Mouse (Mus musculus): ENCODE data around the gene Zcchc14.
A peak's percentile ranks its signal among the peaks of the same experiment; 100 is the strongest.
"Not testable (repeated sequence)": the region's sequence is repeated elsewhere in the genome, so short reads cannot be mapped to it uniquely, and the experiment has no call there.

Gene Zcchc14

DNA sequence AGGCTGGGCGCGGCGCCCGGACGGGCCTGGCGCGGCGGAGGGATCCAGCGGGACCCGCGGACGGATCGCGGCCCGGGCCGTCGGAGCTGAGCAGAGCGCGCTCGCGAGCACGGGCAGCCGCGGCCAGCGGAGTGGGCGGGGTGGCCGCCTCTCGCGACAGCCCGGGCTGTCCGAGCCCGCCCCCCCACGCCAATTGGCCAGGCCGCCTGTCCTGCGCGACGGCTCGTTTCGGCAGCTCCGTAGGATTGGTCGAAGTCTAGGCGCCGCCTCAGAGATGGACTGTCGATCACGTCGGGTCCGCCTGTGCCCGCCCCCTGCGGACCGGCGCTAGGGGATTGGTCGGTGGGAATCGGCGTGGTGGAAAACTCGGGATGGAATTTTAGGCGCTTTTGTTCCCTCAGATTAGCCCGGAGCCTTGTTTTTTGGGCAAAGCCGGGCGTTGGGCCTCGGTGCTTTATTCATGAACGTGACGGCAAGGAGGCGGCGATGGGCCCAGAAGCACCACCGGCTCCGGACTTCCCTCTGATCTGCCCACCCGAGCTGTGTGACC lies at the start of gene Zcchc14:
TSS of gene Zcchc14 (minus strand) at position 128 of the 550 bp plus-strand sequence.
- DNase-seq (ENCODE audit: low spot score): peak; percentile 98

- no peak for DNase-seq (ENCODE audit: low spot score)
Measured at GRCm38 (mm10) chr8:121699936-121700335, 47.2 kb upstream of the Zcchc14 start.

GRCm38 (mm10) chr8:121698615-121699101 lies 46.0 kb upstream of the Zcchc14 start:
- DNase-seq (ENCODE audit: low spot score): no peak

GRCm38 (mm10) chr8:121697735-121698614 lies 45.3 kb upstream of the Zcchc14 start:
- DNase-seq (ENCODE audit: low spot score): no peak

- DNase-seq (ENCODE audit: low spot score): peak; percentile 85
Measured at GRCm38 (mm10) chr8:121695585-121696184, 43.0 kb upstream of the Zcchc14 start.

DNA sequence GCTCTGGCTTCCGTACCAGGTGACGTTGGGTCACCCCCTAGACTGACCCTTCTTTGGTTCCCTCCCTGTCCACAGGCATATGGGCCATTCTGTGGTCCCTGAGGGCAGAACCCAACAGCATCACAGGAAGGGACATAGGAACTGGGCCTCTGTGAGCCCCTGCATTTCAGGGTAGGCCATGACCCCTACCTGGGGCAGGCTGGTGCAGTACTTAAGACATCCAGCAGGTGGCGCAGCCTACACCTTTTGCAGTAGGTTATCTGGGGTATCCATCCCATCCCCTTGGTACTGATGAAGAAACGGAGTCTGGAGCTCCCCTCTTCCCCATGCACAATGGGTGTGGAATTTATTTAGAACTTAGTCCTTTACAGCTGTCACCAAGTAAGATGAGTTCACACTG lies 41.8 kb upstream of the Zcchc14 start:
- no peak for DNase-seq (ENCODE audit: low spot score)

DNA sequence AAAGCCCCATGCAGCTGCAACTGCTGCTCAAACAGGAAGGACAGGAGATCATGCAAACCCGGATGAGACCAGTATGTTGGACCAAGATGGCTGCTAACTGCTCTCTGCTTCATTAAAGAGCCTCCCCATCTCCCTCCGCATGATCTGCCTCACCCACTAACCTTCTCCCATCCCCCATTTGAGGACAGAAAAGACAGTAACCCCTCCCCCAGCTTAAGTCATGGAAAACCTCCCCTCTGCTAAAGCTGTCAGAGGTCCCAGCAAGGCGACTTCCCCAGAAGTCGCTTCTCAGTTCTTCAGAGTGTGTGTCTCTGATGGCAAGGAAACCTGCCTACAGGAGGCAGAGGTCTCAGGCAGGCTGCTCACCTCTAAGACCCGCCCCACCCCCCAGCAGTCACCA lies 35.8 kb upstream of the Zcchc14 start:
- DNase-seq (ENCODE audit: low spot score): no peak

GRCm38 (mm10) chr8:121687455-121688161 lies 34.9 kb upstream of the Zcchc14 start:
- DNase-seq (ENCODE audit: low spot score): no peak

DNA sequence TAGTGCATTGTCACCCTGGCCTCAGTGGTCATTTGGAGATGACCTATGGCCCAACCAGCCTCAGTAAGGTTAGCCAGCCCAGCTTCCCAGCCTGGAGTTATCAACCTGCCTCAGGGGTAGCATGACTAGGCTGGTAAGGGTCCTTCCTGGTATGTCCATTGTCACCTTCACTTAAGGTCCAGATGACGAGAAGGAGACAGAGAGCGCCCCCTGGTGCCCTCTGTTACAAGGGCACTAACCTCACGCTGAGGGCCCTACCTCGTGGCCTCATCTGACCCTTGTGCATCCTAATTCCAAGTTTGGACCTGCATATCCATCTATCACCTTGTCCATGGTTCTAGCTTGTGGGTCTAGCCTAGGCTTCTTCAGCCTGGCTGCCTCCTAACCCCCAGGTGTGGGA lies 32.7 kb upstream of the Zcchc14 start:
- no peak for DNase-seq (ENCODE audit: low spot score)

GRCm38 (mm10) chr8:121683083-121683832 lies 30.6 kb upstream of the Zcchc14 start:
- no peak for DNase-seq (ENCODE audit: low spot score)

DNA sequence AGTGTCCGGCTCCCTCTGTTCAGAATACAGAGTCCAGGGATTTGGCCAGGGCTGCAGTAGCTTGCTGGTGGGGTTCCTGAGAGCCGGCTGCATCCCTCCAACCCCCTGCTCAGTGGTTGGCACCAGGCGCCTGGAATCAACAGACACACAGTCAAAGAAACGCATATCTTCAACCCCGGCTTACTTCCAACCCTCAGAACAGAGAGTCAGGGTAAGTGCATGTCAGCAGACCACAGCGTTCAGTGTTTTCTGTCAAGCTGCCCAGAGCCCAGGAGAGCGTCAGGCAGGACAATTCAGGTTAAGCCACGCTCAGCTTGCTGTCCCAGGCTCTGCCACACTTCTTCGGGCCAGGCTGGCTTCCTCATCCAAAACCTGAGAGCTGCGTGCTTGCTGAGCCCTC lies 28.8 kb upstream of the Zcchc14 start:
- no peak for DNase-seq (ENCODE audit: low spot score)

- DNase-seq (ENCODE audit: low spot score): no peak
Measured at GRCm38 (mm10) chr8:121680896-121681295, 28.2 kb upstream of the Zcchc14 start.

GRCm38 (mm10) chr8:121678696-121679095 lies 26.0 kb upstream of the Zcchc14 start:
- no peak for DNase-seq (ENCODE audit: low spot score)

DNA sequence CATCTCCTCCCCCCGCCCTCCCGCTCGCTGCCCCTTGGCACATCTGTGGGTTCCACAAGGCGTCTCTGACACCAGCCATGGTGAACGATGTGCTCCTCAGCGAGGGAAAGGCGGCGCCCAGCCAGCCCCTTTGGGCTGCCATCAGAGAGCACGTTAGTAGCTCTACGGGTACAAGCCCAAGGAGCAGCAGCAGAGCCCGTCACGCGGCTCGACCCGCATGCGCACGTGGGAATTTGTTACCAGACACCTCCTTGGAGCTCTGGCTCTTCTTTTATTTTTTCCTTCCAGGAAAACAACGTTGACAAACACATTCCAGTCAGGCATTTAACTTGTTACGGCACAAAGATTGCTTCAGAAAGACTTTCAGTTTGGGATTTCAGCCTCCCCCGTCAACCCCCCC lies 23.0 kb upstream of the Zcchc14 start:
- peak; percentile 58 for DNase-seq (ENCODE audit: low spot score)

- DNase-seq (ENCODE audit: low spot score): no peak
Measured at GRCm38 (mm10) chr8:121675161-121675560, 22.5 kb upstream of the Zcchc14 start.

DNA sequence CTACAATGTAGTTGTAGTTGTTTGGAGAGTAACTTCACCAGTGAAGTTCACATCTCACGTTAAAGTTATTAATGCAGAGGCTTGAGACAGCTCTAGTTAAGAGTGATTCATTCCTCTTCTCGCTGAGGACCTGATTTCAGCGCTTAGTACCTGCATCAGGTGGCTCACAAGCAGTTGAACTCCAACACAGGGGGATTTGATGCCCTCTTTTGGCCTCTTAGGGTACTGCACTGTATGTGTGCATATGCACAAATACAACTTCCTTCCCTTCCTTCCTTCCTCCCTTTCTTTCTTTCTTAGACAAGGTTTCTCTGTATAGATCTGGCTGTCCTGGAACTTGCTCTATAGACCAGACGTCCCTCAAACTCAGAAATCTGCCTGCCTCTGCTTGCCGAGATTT lies 21.8 kb upstream of the Zcchc14 start:
- no peak for DNase-seq (ENCODE audit: low spot score)

DNA sequence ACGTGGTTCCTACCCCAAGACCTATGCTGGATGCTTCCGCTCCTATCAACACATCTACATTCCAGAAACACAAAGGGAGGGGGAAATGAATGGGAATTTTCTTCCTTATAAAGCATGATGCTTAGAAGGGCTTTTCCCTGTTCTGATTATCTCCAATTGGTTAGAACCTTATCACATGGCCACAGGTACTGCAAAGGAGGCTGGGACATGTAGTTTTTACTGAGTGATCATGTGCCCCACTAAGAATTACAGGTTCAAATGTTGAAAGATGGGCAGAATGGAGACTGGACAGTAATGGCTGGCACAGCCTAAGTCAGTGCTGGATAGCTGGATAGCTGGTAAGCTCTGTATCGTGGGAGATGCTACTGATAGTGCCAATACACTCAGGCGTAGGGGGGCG lies 21.2 kb upstream of the Zcchc14 start:
- DNase-seq (ENCODE audit: low spot score): no peak

GRCm38 (mm10) chr8:121673153-121673552 lies 20.5 kb upstream of the Zcchc14 start:
- no peak for DNase-seq (ENCODE audit: low spot score)

DNA sequence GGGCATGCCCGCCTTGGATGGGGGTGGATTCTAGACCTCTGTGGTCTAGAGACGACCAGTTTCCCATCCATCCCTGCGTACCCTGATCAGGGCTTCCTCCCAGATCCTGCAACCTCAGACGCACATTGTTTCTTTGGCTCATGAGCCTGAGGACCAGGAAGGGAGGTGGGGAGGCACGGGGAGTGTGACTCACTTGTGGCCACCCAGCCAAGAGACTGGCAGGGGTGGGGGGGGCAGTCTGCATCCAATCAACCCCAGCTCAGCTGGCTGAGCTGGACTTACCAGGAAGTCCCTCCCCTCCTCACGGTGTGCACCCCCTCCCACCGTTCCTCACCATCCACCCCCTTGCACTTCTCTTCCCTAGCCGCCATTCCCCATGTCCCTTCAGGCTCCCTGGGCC lies 16.5 kb upstream of the Zcchc14 start:
- no peak for DNase-seq (ENCODE audit: low spot score)

- no peak for DNase-seq (ENCODE audit: low spot score)
Measured at GRCm38 (mm10) chr8:121668553-121668952, 15.9 kb upstream of the Zcchc14 start.

GRCm38 (mm10) chr8:121667936-121668500 lies 15.3 kb upstream of the Zcchc14 start:
- DNase-seq (ENCODE audit: low spot score): not testable (repeated sequence)
